Mouse (Mus musculus): ENCODE results near the gene Enah. TPM values are rescaled to one million over a fixed set of nuclear protein-coding genes. Genes with fewer than 3 reads are reported as not detected.

Enah gene
- polyA plus RNA-seq, 1 experiment from 2014 or later, result 36.0 TPM

DNA sequence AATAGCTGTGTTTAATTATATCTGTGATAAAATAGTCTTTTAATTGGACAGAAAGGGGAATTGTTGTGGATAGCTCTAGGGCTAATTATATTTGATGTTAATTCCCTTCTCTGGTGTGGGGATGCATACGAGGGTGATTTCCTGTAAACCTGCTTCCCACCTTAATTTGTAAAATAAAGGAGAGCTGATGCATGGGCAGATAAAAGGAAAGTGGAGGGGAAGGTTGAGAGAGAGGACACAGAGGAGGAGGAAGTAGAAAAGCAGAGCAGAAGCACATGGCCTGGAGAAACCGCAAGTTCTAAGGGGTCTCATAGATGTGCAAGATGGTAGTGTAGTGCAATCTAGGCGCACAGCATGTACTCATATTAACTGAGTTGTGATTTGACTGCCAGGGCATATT is 71.6 kb downstream of the Enah start:
- no peaks in the 10 kb centered on the region for H3K9me3 ChIP-seq
- no peak overlapping the region for H3K27ac ChIP-seq (replicated peaks)
- no peak overlapping the region for H3K9ac ChIP-seq (replicated peaks)
- H3K4me3 ChIP-seq, result no peak overlapping the region
- no peaks in the 10 kb centered on the region for H3K36me3 ChIP-seq
- ATAC-seq (replicated peaks), result no peak
- no peaks in the 10 kb centered on the region for H3K4me1 ChIP-seq
- no peak overlapping the region for H3K4me2 ChIP-seq (replicated peaks)
- H3K27me3 ChIP-seq, result no peaks in the 10 kb centered on the region
- 80% methylated on average over 3 of the region's 3 CpGs for WGBS

DNA sequence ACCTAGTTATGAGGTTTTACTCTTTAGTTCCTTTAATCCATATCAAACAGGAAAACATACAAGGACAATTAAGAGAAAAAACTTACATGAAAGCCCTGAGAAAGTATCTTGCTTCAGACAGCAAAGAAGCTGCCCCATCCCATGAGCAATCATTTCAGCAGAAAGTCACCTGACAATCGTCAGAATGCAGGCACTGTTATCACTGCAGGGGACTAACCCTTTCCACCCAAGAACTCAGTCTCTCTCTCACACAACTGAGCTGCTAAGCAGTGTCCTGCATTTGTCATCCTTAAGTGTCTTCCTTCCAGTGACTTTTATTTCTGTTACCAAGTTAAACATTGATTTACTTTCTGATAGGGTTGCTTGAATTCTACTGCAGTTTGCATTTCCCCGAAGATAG is 82.7 kb downstream of the Enah start:
- Histone ChIP-seq H3K9ac (replicated peaks) (no peak overlapping the region), H3K4me2 (replicated peaks) (no peak overlapping the region), H3K9me3 (no peaks in the 10 kb centered on the region), H3K4me3 (no peak overlapping the region), H3K36me3 (no peaks in the 10 kb centered on the region), H3K27ac (replicated peaks) (no peak overlapping the region), H3K27me3 (no peaks in the 10 kb centered on the region), H3K4me1 (peaks cover 11% of the 10 kb centered on the region)
- ATAC-seq (replicated peaks), result no peak
- WGBS, result 58% methylated on average over 2 of the region's 2 CpGs

DNA sequence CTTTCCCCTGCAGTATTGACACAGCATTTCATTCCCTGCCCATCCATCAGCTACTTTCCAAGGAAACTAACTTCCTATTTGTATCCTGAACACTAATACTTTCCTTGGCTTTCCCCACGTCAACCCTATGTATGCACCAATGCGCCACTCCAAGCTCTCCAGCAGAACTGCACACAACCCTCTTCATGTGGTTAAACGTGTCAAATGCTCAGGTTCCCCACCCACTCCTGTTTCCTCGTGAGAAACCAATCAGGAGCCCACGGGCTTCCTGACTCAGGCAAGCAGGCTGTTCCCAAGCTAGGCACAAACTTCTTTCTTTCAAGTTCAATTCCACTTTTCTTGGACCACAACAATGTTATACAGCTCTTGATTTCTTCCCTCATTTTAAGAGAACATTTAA is 91.4 kb downstream of the Enah start:
- H3K36me3 ChIP-seq, result peaks cover 11% of the 10 kb centered on the region; the same call in 1 of the 2 replicates
- H3K9me3 ChIP-seq, result no peaks in the 10 kb centered on the region
- 84% methylated on average over 5 of the region's 5 CpGs for WGBS

DNA sequence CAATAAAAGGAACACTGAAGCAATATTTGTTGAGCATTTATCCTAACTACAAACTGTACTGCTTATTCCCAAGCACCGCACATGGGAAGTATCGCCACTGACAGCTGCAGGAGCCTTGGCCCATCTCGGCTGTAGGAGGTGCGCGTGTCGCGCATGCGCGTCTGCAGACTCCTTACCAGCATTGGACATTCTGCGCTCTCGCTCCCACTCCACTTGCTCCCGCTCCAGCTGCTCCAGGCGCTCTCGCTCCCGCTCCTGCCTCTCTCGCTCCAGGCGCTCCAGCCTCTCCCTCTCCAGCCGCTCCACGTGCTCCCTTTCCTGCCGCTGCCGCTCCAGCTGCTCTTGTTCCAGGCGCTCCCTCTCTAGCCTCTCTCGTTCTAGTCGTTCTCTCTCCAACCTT is 96.4 kb downstream of the Enah start:
- Histone ChIP-seq H3K9ac (replicated peaks) (no peak overlapping the region), H3K4me1 (no peaks in the 10 kb centered on the region), H3K4me2 (replicated peaks) (no peak overlapping the region), H3K36me3 (peaks cover 15% of the 10 kb centered on the region), H3K27me3 (no peaks in the 10 kb centered on the region), H3K4me3 (no peak overlapping the region), H3K9me3 (no peaks in the 10 kb centered on the region), H3K27ac (replicated peaks) (no peak overlapping the region)
- no peak for ATAC-seq (replicated peaks)
- WGBS, result 79% methylated on average over 24 of the region's 24 CpGs

More for the DNA sequence above, 91.4 kb downstream of the Enah start:
- Histone ChIP-seq H3K4me1 (peaks cover 6% of the 10 kb centered on the region; the same call in 1 of the 2 replicates), H3K27ac (replicated peaks) (no peak overlapping the region), H3K9ac (replicated peaks) (no peak overlapping the region), H3K4me3 (no peak overlapping the region), H3K27me3 (no peaks in the 10 kb centered on the region), H3K4me2 (replicated peaks) (no peak overlapping the region)
- no peak for ATAC-seq (replicated peaks)

DNA sequence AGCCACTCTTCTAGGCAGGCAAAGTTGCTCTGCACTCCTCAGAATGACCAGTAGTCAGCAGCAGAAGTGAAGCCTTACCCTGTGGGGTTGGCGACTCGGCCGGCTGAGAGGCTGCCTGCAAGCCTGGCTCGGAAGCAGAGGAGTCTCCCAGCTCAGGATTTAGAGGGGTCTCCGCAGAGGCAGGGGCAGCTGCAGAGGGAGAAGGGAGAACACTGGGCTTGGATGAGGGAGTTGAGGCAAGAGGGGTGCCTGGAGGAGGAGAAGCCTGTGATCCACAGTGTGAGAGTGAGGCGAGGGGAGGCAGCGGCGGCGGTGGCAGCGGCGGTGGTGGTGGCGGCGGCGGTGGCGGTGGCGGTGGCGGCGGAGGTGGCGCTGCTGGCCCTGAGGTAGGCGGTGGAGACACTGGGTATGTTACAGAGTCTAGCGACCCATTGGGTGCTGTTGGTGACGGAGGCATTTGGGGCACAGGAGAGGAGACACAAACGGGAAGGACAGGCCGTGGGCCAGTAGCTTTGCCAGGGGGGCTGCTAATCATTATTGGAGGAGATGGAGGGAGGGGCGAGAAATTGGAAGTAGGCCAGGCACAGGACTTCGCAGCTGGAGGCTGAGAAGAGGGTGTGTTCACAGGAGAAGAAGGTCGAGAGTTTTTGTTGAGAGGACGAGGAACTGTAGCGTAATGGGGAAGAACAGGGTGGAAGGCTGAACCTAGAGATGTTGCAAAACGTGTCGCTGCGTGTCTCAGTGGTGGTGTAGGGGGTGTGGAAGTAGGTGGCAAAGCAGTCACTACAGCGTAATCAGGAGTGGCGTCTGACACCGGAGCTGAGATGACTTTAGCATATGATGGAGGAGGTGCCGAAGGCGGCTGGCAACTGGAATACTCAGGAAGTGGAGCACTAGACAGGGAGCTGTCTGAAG is 98.0 kb downstream of the Enah start:
- no peak overlapping the region for H3K27ac ChIP-seq (replicated peaks)
- WGBS, result 81% methylated on average over 37 of the region's 37 CpGs
- ATAC-seq (replicated peaks), result no peak

DNA sequence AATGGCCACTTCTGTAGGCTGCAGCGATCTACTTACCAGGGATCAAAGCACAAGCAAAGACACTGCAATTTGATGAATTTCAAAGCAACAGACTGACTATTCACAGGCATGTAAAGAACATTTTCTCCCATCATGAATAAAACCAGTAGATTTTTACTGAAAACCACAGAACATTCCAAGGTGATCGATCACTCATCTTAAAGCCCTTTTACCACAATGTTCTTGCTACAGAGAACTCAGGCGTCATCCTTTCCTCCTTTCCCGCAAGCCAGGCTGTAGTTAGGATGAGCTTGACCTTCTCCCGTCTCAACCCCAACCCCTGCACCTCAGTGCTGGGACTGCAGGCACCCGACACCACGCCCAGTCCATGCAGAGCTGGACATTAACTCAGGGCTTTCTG is 107.9 kb downstream of the Enah start:
- no peaks in the 10 kb centered on the region for H3K4me1 ChIP-seq
- no peak for ATAC-seq (replicated peaks)
- WGBS, result 94% methylated on average over 7 of the region's 7 CpGs

More for the DNA sequence above, 98.0 kb downstream of the Enah start:
- H3K9ac ChIP-seq (replicated peaks), result no peak overlapping the region
- H3K4me3 ChIP-seq, result no peak overlapping the region
- no peaks in the 10 kb centered on the region for H3K9me3 ChIP-seq
- H3K4me2 ChIP-seq (replicated peaks), result no peak overlapping the region
- H3K27me3 ChIP-seq, result no peaks in the 10 kb centered on the region
- peaks cover 19% of the 10 kb centered on the region for H3K36me3 ChIP-seq
- H3K4me1 ChIP-seq, result no peaks in the 10 kb centered on the region

DNA sequence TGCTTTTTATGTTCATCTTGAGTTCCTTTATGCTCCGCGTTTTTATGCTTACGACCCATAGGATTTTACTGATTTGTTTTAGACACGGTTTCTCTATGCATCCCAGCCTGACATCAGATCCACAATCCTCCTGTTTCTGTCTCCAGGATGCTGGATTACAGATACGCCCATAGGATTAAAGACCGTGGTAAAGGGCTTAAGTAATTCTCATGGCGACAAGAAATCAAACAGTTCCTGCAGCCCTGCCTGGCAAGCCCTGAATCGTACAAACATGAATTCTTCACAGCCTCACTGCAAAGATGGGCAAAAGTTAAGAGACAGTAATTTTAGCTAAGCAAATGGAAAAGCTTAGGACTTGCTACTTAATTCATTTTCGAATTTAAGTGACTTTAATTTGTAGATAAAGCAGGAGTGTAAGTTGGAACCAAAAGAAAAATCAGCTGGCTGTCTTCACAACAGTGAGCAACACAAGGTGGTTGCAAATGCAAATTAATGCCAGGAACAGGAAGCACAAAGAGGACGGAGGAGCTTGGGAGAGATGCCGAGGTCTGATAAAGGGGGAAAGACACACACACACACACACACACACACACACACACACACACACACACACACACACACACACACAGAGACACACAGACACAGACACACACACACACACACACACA is 118.0 kb downstream of the Enah start:
- H3K4me1 ChIP-seq, result no peaks in the 10 kb centered on the region
- H3K27ac ChIP-seq (replicated peaks), result no peak overlapping the region
- 72% methylated on average over 11 of the region's 11 CpGs for WGBS
- no peaks in the 10 kb centered on the region for H3K9me3 ChIP-seq
- H3K9ac ChIP-seq (replicated peaks), result no peak overlapping the region
- H3K36me3 ChIP-seq, result peaks cover 25% of the 10 kb centered on the region
- no peak overlapping the region for H3K4me3 ChIP-seq
- no peak overlapping the region for H3K4me2 ChIP-seq (replicated peaks)
- no peak for ATAC-seq (replicated peaks)
- H3K27me3 ChIP-seq, result no peaks in the 10 kb centered on the region

More for the DNA sequence above, 107.9 kb downstream of the Enah start:
- no peak overlapping the region for H3K27ac ChIP-seq (replicated peaks)
- H3K9ac ChIP-seq (replicated peaks), result no peak overlapping the region
- H3K9me3 ChIP-seq, result no peaks in the 10 kb centered on the region
- H3K27me3 ChIP-seq, result no peaks in the 10 kb centered on the region
- no peak overlapping the region for H3K4me2 ChIP-seq (replicated peaks)
- H3K36me3 ChIP-seq, result peaks cover 33% of the 10 kb centered on the region
- H3K4me3 ChIP-seq, result no peak overlapping the region

DNA sequence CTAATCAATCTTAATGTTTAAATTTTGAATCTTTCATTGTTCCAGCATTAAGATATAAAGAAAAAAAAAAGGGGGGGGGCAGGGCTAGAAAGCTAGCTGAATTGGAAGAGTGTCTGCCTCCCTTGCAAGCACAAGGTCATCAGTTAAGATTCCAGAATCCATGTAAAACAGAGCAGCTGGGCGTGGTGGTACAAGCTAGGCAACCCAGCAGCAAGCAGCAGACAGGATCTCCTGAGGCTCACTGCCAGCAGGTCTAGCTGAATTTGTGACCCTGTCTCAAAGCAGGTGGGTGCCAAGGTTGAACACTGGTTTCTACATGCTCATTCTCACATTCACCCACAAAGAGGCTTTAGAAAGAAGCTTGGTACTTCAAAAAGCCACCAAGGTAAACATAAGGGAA is 118.9 kb downstream of the Enah start:
- H3K4me3 ChIP-seq, result no peak overlapping the region
- H3K27ac ChIP-seq (replicated peaks), result no peak overlapping the region
- no peak overlapping the region for H3K4me2 ChIP-seq (replicated peaks)
- no peaks in the 10 kb centered on the region for H3K4me1 ChIP-seq
- H3K27me3 ChIP-seq, result no peaks in the 10 kb centered on the region
- WGBS, result 96% methylated on average over 1 of the region's 1 CpGs
- no peak for ATAC-seq (replicated peaks)
- H3K9ac ChIP-seq (replicated peaks), result no peak overlapping the region
- no peaks in the 10 kb centered on the region for H3K9me3 ChIP-seq
- peaks cover 20% of the 10 kb centered on the region for H3K36me3 ChIP-seq

DNA sequence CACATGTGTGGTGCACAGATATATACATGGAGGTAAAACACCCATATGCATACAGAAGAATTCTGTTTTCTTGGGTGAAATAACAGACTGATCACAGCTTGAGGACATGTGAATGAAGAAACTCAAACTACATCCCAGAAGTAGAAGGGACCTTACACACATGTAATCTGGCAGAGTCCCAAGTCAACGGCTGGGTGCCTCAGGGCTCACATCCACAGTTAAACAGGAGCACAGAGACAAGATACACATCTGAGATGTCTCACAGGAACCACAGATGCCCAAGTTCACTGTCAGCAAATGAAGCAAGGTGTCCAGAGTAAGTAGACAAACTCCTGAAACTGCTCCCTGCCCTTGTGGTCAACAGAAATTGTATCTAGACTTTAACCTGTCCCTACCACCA is 120.8 kb downstream of the Enah start:
- ATAC-seq (replicated peaks), result no peak
- Histone ChIP-seq H3K9me3 (no peaks in the 10 kb centered on the region), H3K4me1 (peaks cover 1% of the 10 kb centered on the region), H3K27me3 (no peaks in the 10 kb centered on the region), H3K9ac (replicated peaks) (no peak overlapping the region), H3K27ac (replicated peaks) (no peak overlapping the region), H3K36me3 (peaks cover 7% of the 10 kb centered on the region; the same call in 1 of the 2 replicates), H3K4me3 (no peak overlapping the region), H3K4me2 (replicated peaks) (no peak overlapping the region)
- 64% methylated on average over 1 of the region's 1 CpGs for WGBS

DNA sequence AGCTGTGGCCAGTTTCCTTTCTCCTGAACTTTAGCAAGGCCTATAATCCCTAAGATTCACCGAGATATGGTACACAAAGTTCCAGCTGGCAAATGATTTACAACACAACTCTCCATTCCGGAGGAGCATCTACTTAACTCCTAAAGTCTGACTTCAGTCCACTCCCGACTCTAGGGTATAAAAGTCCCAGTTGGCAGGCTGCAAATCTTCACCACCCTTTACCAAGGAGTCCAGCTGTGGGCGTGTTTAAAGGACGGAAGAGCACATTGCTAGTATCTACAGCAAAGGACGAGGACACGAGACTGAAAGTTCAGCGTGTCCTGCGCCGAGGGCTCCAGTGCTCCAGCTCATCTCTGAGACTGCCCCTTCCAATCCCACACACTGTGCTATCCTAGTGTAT is 122.8 kb downstream of the Enah start:
- ATAC-seq (replicated peaks), result no peak
- Histone ChIP-seq H3K36me3 (no peaks in the 10 kb centered on the region), H3K9me3 (no peaks in the 10 kb centered on the region), H3K27me3 (no peaks in the 10 kb centered on the region), H3K27ac (replicated peaks) (no peak overlapping the region), H3K4me3 (no peak overlapping the region), H3K4me1 (peaks cover 7% of the 10 kb centered on the region), H3K9ac (replicated peaks) (no peak overlapping the region), H3K4me2 (replicated peaks) (no peak overlapping the region)
- WGBS, result 91% methylated on average over 10 of the region's 10 CpGs

DNA sequence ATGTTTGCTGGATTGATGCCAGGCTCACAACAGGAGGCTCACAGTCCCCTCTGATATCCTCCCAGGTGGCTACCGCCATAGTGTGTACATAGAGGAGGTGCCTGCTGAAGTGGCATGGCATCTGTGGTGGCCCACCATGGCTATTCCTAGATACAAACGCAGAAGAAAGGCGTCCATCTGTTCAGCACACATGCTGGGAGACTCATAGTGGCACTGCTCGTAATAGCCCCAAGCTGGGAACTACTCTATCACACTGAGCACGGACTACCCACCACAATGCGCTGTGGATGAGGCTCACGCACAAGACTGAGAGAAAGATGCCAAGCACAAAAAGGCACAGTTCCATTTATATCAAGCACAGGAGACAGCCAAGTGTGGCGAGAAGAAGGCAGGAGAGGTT is 126.1 kb downstream of the Enah start:
- 36% methylated on average over 8 of the region's 8 CpGs for WGBS
- no peak overlapping the region for H3K4me3 ChIP-seq
- no peak overlapping the region for H3K9ac ChIP-seq (replicated peaks)
- H3K4me1 ChIP-seq, result peaks cover 10% of the 10 kb centered on the region
- peak overlapping the region; percentile 38 for H3K27ac ChIP-seq (replicated peaks)
- H3K9me3 ChIP-seq, result no peaks in the 10 kb centered on the region
- ATAC-seq (replicated peaks), result peak; percentile 66
- no peaks in the 10 kb centered on the region for H3K36me3 ChIP-seq
- no peaks in the 10 kb centered on the region for H3K27me3 ChIP-seq
- H3K4me2 ChIP-seq (replicated peaks), result no peak overlapping the region

DNA sequence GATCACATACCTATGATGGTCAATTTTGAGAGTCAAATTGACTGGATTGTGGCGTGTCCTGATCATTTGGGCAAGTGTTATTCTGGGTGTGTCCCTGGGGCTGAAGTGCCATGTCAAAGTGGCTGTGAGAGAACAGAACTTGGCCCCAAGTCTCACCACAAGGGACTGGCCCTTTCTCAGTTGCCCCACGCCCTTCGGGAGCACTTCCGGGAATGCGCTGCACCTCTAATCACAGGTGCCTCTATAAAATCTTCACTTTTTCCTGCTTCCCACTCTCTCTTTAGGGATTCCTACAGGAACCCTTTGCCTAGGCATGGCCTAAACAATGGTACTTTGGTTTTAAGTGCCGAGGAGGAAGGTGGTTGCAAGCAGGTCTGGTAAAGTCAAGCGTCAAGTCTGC is 130.1 kb downstream of the Enah start:
- H3K4me3 ChIP-seq, result no peak overlapping the region
- no peak overlapping the region for H3K9ac ChIP-seq (replicated peaks)
- H3K4me1 ChIP-seq, result peaks cover 10% of the 10 kb centered on the region
- H3K27ac ChIP-seq (replicated peaks), result no peak overlapping the region
- no peaks in the 10 kb centered on the region for H3K9me3 ChIP-seq
- no peak for ATAC-seq (replicated peaks)
- no peaks in the 10 kb centered on the region for H3K36me3 ChIP-seq
- WGBS, result 90% methylated on average over 7 of the region's 7 CpGs
- H3K27me3 ChIP-seq, result no peaks in the 10 kb centered on the region
- no peak overlapping the region for H3K4me2 ChIP-seq (replicated peaks)

All from forebrain, embryonic 15.5 days (tissue).